Comparison of ENCODE assay signal across 29 mouse cellular contexts in the genomic region with DNA sequence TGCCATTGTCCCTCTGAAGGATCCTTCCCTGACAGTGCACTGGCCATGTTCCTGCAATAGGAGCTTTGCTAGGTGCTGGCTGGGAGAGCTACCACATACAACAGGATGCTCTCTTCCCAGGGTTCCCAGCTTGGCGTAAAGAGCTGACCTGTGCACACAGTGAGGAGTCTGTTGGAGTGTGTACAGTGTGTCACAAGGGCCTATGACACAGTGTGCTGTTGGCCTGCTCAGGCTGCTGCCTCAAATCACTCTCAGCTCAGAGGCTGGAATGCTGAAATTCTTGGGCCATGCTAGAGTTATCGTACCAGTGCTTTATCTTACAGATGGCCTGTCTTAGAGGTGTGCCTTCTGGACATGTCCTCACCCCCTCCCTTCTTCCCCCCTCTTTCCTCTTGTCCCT. TPM values are rescaled to one million over a fixed set of nuclear protein-coding genes. Genes with fewer than 3 reads are reported as not detected.
A peak's percentile ranks its signal among the peaks of the same experiment; 100 is the strongest.
DNase-seq lines count a peak whose midpoint lies in the region; ATAC-seq lines count a peak whose summit lies in the region.
"Had no signal": no experiment of that assay in that cellular context is flagged by ENCODE, and none has a peak within 500 bp of the region (broad histone marks: within the 10 kb centered on the region; RNA-seq: fewer than 3 reads in every experiment).

No protein-coding gene starts in this region.

- no peak overlapping the region for H3K4me3 ChIP-seq in heart, embryonic 10.5 days
- H3K4me3 ChIP-seq in heart, embryonic 16.5 days (ENCODE audit: low read length), result no peak overlapping the region
- H3K4me3 ChIP-seq in lung, embryonic 15.5 days, result no peak overlapping the region
- no peak overlapping the region for H3K4me3 ChIP-seq in neural tube, embryonic 15.5 days (replicated peaks)
- H3K4me3 ChIP-seq: embryonic facial prominence, embryonic 13.5 days; erythroblast, embryonic 14.5 days; forebrain, embryonic 12.5 days had no signal

- WGBS in heart, embryonic 10.5 days, result 32% methylated on average over 2 of the region's 2 CpGs
- WGBS in heart, embryonic 16.5 days, result 40% methylated on average over 2 of the region's 2 CpGs
- WGBS in lung, embryonic 15.5 days, result 48% methylated on average over 2 of the region's 2 CpGs
- WGBS in neural tube, embryonic 15.5 days, result 98% methylated on average over 2 of the region's 2 CpGs

- H3K36me3 ChIP-seq in heart, embryonic 10.5 days, result peaks cover 79% of the 10 kb centered on the region
- peaks cover 20% of the 10 kb centered on the region for H3K36me3 ChIP-seq in heart, embryonic 16.5 days (ENCODE audit: control insufficient read depth, insufficient read depth)
- H3K36me3 ChIP-seq in lung, embryonic 15.5 days, result peaks cover 30% of the 10 kb centered on the region
- H3K36me3 ChIP-seq in neural tube, embryonic 15.5 days, result peaks cover 47% of the 10 kb centered on the region
- H3K36me3 ChIP-seq: G1E had no signal

- DNase-seq in heart, embryonic 10.5 days (ENCODE audit: low spot score), result no peak
- no peak for DNase-seq in heart, adult 9 months (ENCODE audit: low spot score in 2 of 2)
- DNase-seq in heart, adult 18-20 months, result no peak
- DNase-seq in lung, postnatal 25 days (ENCODE audit: low spot score), result no peak
- DNase-seq: adrenal gland, postnatal 25 days; cerebellum, adult 18-20 months; forebrain, postnatal 0 days; heart, postnatal 14 days; kidney, adult 9 months; kidney, postnatal 25 days; liver; lung, postnatal 14 days; right cerebral cortex, adult 18-20 months; right cerebral cortex, postnatal 4 days; thymus, adult 18-20 months; thymus, postnatal 25 days had no signal

- H3K9ac ChIP-seq in heart, embryonic 16.5 days (ENCODE audit: low read length), result no peak overlapping the region
- no peak overlapping the region for H3K9ac ChIP-seq in lung, embryonic 15.5 days
- H3K9ac ChIP-seq in neural tube, embryonic 15.5 days (replicated peaks), result no peak overlapping the region
- H3K9ac ChIP-seq: embryonic facial prominence, embryonic 13.5 days; forebrain, embryonic 12.5 days; forebrain, postnatal 0 days; hindbrain, embryonic 14.5 days; liver, embryonic 14.5 days had no signal

- no peak overlapping the region for H3K4me2 ChIP-seq in heart, embryonic 16.5 days (ENCODE audit: low read depth, low read length)
- H3K4me2 ChIP-seq in lung, embryonic 15.5 days, result no peak overlapping the region
- no peak overlapping the region for H3K4me2 ChIP-seq in neural tube, embryonic 15.5 days
- H3K4me2 ChIP-seq: embryonic facial prominence, embryonic 13.5 days; forebrain, embryonic 12.5 days; hindbrain, embryonic 14.5 days; midbrain, embryonic 11.5 days had no signal

- peak overlapping the region; percentile 30; the same call in 1 of the 2 replicates for H3K27ac ChIP-seq in heart, embryonic 10.5 days
- H3K27ac ChIP-seq in heart, embryonic 16.5 days (ENCODE audit: low read length), result peak overlapping the region; percentile 48
- 0 out of 2 replicates have a peak overlapping the region, but pooled peaks have one; percentile 26 for H3K27ac ChIP-seq in lung, embryonic 15.5 days
- H3K27ac ChIP-seq in neural tube, embryonic 15.5 days (replicated peaks), result no peak overlapping the region
- H3K27ac ChIP-seq: embryonic facial prominence, embryonic 13.5 days; forebrain, embryonic 12.5 days; hindbrain, embryonic 14.5 days; liver, embryonic 14.5 days; stomach, postnatal 0 days had no signal

- no peaks in the 10 kb centered on the region for H3K27me3 ChIP-seq in heart, embryonic 10.5 days (ENCODE audit: insufficient read depth, poor library complexity, severe bottlenecking)
- no peaks in the 10 kb centered on the region for H3K27me3 ChIP-seq in heart, embryonic 16.5 days (ENCODE audit: control insufficient read depth, insufficient read depth, low read length)
- H3K27me3 ChIP-seq in lung, embryonic 15.5 days, result no peaks in the 10 kb centered on the region
- no peaks in the 10 kb centered on the region for H3K27me3 ChIP-seq in neural tube, embryonic 15.5 days (replicated peaks)
- H3K27me3 ChIP-seq: embryonic facial prominence, embryonic 13.5 days; forebrain, embryonic 12.5 days had no signal

- H3K4me1 ChIP-seq in heart, embryonic 10.5 days, result peaks cover 53% of the 10 kb centered on the region
- peaks cover 40% of the 10 kb centered on the region for H3K4me1 ChIP-seq in heart, embryonic 16.5 days (ENCODE audit: control insufficient read depth, insufficient read depth, low read length)
- peaks cover 49% of the 10 kb centered on the region for H3K4me1 ChIP-seq in lung, embryonic 15.5 days
- H3K4me1 ChIP-seq in neural tube, embryonic 15.5 days, result peaks cover 21% of the 10 kb centered on the region
- H3K4me1 ChIP-seq: forebrain, embryonic 12.5 days had no signal

- no peaks in the 10 kb centered on the region for H3K9me3 ChIP-seq in heart, embryonic 10.5 days
- H3K9me3 ChIP-seq in heart, embryonic 16.5 days (replicated peaks; ENCODE audit: control insufficient read depth, low read length), result no peaks in the 10 kb centered on the region
- no peaks in the 10 kb centered on the region for H3K9me3 ChIP-seq in lung, embryonic 15.5 days
- no peaks in the 10 kb centered on the region for H3K9me3 ChIP-seq in neural tube, embryonic 15.5 days (replicated peaks)
- H3K9me3 ChIP-seq: embryonic facial prominence, embryonic 13.5 days; forebrain, embryonic 12.5 days; G1E had no signal

- 0 out of 2 replicates have a peak, but pooled peaks have one; percentile 34 for ATAC-seq in heart, embryonic 16.5 days (replicated peaks; ENCODE audit: extremely low read depth, insufficient read depth, low FRiP score)
- ATAC-seq in lung, embryonic 15.5 days (ENCODE audit: borderline replicate concordance, extremely low read depth, low FRiP score, low TSS enrichment), result peak; percentile 23; the same call in 1 of the 2 replicates
- no peak for ATAC-seq in neural tube, embryonic 15.5 days (ENCODE audit: low FRiP score)
- ATAC-seq: forebrain, postnatal 0 days; intestine, postnatal 0 days; midbrain, embryonic 16.5 days had no signal

RNA-seq across cellular contexts. Expression of a gene that starts 53.7 kb away (rescaled TPM):
- 21.7 and 27.0 TPM in 2 replicates for polyA plus RNA-seq in heart, embryonic 10.5 days (2016; fragmentation: Nextera tagmentation; extraction: Ambion mirVana)
- polyA plus RNA-seq in heart, embryonic 16.5 days (2015; fragmentation: Nextera tagmentation; extraction: Ambion mirVana), result 22.6 and 24.5 TPM in 2 replicates
- 10 to 100 TPM; 16.9 to 19.2 TPM for total RNA-seq in heart, adult 18-20 months (2021)
- 20.5 and 21.5 TPM in 2 replicates for polyA plus RNA-seq in lung, embryonic 15.5 days (2015; fragmentation: Nextera tagmentation; extraction: Ambion mirVana)
- 50.8 and 57.0 TPM in 2 replicates for polyA plus RNA-seq in neural tube, embryonic 15.5 days (2015; fragmentation: Nextera tagmentation; extraction: Ambion mirVana)
- polyA plus RNA-seq: G1E had no signal
